In the genomic region with DNA sequence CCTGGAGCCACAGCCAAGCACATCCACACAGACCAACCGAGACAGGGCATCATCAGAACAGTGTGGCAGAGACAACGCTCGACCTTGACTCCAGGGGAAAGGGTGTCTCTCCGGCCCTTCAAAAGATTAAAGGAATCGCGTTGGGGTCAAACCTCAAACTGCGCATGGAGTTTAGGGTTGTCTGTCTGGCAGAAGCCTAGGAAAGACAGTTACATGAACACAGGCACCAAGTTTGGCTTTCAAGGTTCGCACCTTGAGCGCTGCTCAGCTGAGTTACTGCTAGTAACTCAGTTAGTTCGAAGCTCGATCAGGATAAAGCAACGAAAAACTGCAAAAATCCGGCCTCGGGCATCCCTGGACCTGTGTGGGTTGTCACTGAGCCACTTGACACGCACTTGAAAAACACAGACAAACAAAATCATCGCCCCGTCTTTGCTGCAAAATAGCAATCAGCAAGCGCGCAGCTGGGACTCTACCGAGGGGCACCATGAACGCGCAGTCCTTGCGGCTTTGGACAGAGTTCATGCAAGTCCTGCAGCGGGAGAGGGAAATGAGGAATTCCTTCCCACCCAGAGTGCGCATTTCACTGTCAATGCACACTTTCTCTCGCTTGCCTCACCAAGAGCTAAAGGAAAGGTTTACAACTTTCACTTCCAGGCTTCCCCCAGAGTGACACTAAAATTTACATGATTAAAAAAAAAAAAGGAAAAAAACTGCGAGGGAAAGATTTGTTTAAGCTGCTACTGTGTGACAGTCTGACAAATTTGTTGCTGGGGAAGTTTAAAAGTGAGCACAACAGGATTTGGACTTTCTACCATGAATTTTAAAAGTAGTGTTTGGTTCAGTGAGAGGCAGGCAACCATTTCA, we compare ENCODE assay signal across 8 mouse cellular contexts.
DNase-seq lines count a peak whose midpoint lies in the region; ATAC-seq lines count a peak whose summit lies in the region.

No protein-coding gene starts in this region.

- H3K27ac ChIP-seq in limb, embryonic 11.5 days (replicated peaks; ENCODE audit: low read depth, low read length) = no peak overlapping the region

- no peaks in the 10 kb centered on the region for H3K9me3 ChIP-seq in megakaryocyte, embryonic 14.5 days
- H3K9me3 ChIP-seq in limb, embryonic 11.5 days (ENCODE audit: control insufficient read depth, low read length) = no peaks in the 10 kb centered on the region

- H3K27me3 ChIP-seq in megakaryocyte, embryonic 14.5 days (replicated peaks) = no peaks in the 10 kb centered on the region
- H3K27me3 ChIP-seq in limb, embryonic 11.5 days (ENCODE audit: control insufficient read depth, insufficient read depth, low read length) = peaks cover 31% of the 10 kb centered on the region
- H3K27me3 ChIP-seq in splenic B cell, adult 2 months (ENCODE audit: control insufficient read depth, insufficient read depth, low read length, poor library complexity, severe bottlenecking) = no peaks in the 10 kb centered on the region

- H3K4me1 ChIP-seq in megakaryocyte, embryonic 14.5 days = peaks cover 78% of the 10 kb centered on the region
- H3K4me1 ChIP-seq in limb, embryonic 11.5 days (ENCODE audit: control insufficient read depth, insufficient read depth, low read length) = peaks cover 13% of the 10 kb centered on the region

- DNase-seq in embryo, embryonic 10 days (ENCODE audit: low spot score) = peak; percentile 67
- no peak for DNase-seq in embryo, embryonic 9.5 days (ENCODE audit: extremely low spot score)
- peak; percentile 70 for DNase-seq in limb, embryonic 11.5 days (ENCODE audit: low spot score)
- DNase-seq in splenic B cell, adult 2 months (ENCODE audit: low read depth, low spot score) = peak; percentile 34
- DNase-seq in cerebellum, postnatal 25 days = no peak
- no peak for DNase-seq in adrenal gland, postnatal 36 days

- peak overlapping the region; percentile 72 for H3K4me3 ChIP-seq in megakaryocyte, embryonic 14.5 days (replicated peaks)
- H3K4me3 ChIP-seq in limb, embryonic 11.5 days (ENCODE audit: low read depth, low read length) = no peak overlapping the region

- ATAC-seq in megakaryocyte, adult 5-6 weeks (ENCODE audit: poor library complexity, severe bottlenecking) = no peak
- ATAC-seq in limb, embryonic 11.5 days (ENCODE audit: insufficient number of reproducible peaks, low FRiP score, low TSS enrichment, low read depth) = no peak

- H3K4me2 ChIP-seq in limb, embryonic 11.5 days (ENCODE audit: low read depth, severe bottlenecking) = peak overlapping the region; percentile 100; the same call in 1 of the 2 replicates

- peaks cover 53% of the 10 kb centered on the region for H3K36me3 ChIP-seq in megakaryocyte, embryonic 14.5 days (replicated peaks; ENCODE audit: low read length)
- no peaks in the 10 kb centered on the region for H3K36me3 ChIP-seq in limb, embryonic 11.5 days (ENCODE audit: control insufficient read depth, insufficient read depth, low read length)
- no peaks in the 10 kb centered on the region for H3K36me3 ChIP-seq in splenic B cell, adult 2 months (ENCODE audit: control insufficient read depth, insufficient read depth, low read length, poor library complexity, severe bottlenecking)

- H3K9ac ChIP-seq in limb, embryonic 11.5 days (ENCODE audit: low read length) = no peak overlapping the region

- under 1% methylated on average over 27 of the region's 27 CpGs for WGBS in limb, embryonic 11.5 days

Comparison
In these comparisons a context has a peak if more than half of its experiments do, and no peak if none do; other contexts are left out.
1. DNase-seq: peak in embryo, embryonic 10 days (single experiment), limb, embryonic 11.5 days (single experiment) and splenic B cell, adult 2 months (single experiment); none in embryo, embryonic 9.5 days (single experiment), cerebellum, postnatal 25 days (0 of 2) and adrenal gland, postnatal 36 days (0 of 2).